Mouse (Mus musculus) heart, postnatal 25 days (tissue): ENCODE measurements around the gene Ndufb3. TPM values are rescaled to one million over a fixed set of nuclear protein-coding genes. Genes with fewer than 3 reads are reported as not detected.
"Not testable (repeated sequence)": the region's sequence is repeated elsewhere in the genome, so short reads cannot be mapped to it uniquely, and the experiment has no call there.

Experiments
- DNase-seq: peaks from one replicate; pipeline ENCODE4 v3.0.0; 2022; ENCODE audit warnings: low spot score
- intact Hi-C: fragments of 180-260 bp; cut with DNase I; formaldehyde crosslinking; loops from one replicate; pipeline ENCODE4 v1.15.1; 2025
- total RNA-seq, 2 experiments: library from RNA; stranded (reverse); gene quantifications; 2 replicates each; pipeline ENCODE4 v1.2.3; 2021

The Ndufb3 gene
- total RNA-seq, 2 experiments from 2014 or later: 283 to 313 TPM

- DNase-seq: no peak
- intact Hi-C loops: no loop called here
Measured at GRCm38 (mm10) chr1:58614424-58614823, 28.2 kb downstream of the Ndufb3 start.

DNA sequence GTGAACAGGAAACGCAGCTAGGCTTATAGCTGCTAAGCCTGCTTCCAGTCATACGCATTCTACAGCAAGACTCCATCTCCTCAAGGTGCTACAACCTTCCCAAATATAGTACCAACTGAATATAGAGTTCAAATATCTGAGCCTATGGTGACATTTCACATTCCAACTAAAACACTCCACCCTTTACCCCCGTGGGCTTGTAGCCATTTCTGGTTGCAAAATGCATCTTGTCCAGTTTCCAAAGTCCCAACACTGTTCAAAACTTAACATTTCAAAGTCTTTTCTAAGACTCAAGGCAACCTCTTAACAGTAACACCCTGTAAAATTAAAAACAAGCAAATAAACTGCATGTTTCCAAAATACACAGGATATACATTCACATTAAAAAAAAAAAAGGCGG lies 29.0 kb downstream of the Ndufb3 start:
- DNase-seq: no peak
- intact Hi-C loops: no loop called here

DNA sequence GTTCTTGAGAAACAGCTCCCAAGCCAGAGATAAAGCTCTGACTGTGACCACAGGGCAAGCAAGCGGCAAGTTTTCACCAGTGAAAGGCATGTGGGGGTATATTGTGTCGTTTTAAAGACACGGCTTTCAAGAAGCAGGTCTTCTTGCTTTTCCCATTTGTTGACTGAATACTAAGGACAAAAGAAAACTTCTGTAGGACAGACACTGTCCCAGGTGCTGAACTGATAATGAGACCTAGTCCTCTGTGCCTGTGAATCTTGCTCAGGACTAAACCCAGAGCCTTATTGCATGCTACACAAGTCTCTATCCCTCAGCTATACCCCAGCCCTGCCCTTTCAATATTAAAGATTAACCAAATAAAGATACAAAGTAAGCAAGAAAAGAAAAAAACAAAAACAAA lies 30.0 kb downstream of the Ndufb3 start:
- intact Hi-C loops: no loop called here
- no peak for DNase-seq

DNA sequence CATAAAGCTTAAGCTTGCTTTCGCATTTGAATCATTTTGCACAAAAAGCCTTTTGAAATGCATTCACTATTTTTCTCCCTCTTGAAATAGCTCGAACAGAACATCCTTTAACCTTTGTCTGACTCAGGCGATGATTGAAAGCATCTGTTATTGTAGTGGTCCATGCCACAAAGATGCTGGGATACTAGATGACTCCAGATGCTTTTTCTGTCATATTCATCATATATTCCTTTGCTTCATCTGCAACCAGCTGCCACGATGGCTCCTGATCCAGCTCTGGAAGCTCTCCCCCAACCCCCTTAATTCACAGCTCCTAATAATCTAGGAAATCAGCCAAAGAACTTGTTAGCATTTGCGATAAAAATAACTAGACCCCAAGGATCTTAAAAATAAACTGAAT lies 30.9 kb downstream of the Ndufb3 start:
- no peak for DNase-seq
- intact Hi-C loops: no loop called here

- intact Hi-C loops: no loop called here
Measured at GRCm38 (mm10) chr1:58617978-58618668, 31.9 kb downstream of the Ndufb3 start.

DNA sequence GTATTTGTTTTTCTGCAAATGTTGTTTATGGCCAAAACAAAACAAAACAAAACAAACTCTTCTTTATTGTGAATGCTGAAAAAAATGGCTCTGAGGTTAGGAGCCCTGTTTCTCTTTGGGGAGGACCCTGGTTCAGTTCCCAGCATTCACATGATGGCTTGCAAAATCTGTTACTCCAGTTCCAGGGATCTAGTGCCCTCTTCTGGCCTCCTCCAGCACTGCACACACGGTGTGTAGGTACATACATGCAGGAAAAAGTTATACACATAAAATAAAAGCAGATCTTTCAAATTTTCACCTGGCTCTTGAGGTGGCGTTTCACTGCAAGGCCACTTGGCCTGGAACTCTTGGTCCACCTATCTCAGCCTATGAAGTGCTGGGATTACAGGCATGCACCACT lies 32.6 kb downstream of the Ndufb3 start:
- intact Hi-C loops: no loop called here
- no peak for DNase-seq

More at GRCm38 (mm10) chr1:58617978-58618668, 31.9 kb downstream of the Ndufb3 start:
- no peak for DNase-seq

GRCm38 (mm10) chr1:58621251-58621650 lies 35.1 kb downstream of the Ndufb3 start:
- intact Hi-C loops: no loop called here
- DNase-seq: no peak

- no peak for DNase-seq
Measured at GRCm38 (mm10) chr1:58621996-58622748, 36.0 kb downstream of the Ndufb3 start.

GRCm38 (mm10) chr1:58628847-58629246 lies 42.7 kb downstream of the Ndufb3 start:
- intact Hi-C loops, DNase-seq: not testable (repeated sequence)

More at GRCm38 (mm10) chr1:58621996-58622748, 36.0 kb downstream of the Ndufb3 start:
- intact Hi-C loops: no loop called here

Other genes starting within 250 kb of the Ndufb3 start
- gene Bzw1, start 193.5 kb upstream of the Ndufb3 start, total RNA-seq: 10 to 100 TPM; 62.7 to 75.9 TPM
- gene Clk1, start 162.3 kb upstream of the Ndufb3 start, total RNA-seq: 10 to 100 TPM; 53.1 to 59.9 TPM
- 10 to 100 TPM; 12.1 to 14.2 TPM for gene Nif3l1, start 141.2 kb upstream of the Ndufb3 start, total RNA-seq
- gene Ppil3, start 140.9 kb upstream of the Ndufb3 start, total RNA-seq: 10 to 100 TPM; 17.5 to 19.3 TPM
- 1 to 10 TPM; 9.3 to 9.6 TPM for gene Orc2, start 81.3 kb upstream of the Ndufb3 start, total RNA-seq
- 10 to 100 TPM; 12.5 to 18.1 TPM for gene Fam126b, start 61 bp upstream of the Ndufb3 start, total RNA-seq
- gene Als2cr12, start 109.6 kb downstream of the Ndufb3 start, total RNA-seq: not detected
- gene Cflar, start 125.1 kb downstream of the Ndufb3 start, total RNA-seq: 10 to 100 TPM; 52.1 to 59.3 TPM
- gene Casp8, start 209.0 kb downstream of the Ndufb3 start, total RNA-seq: 1 to 10 TPM; 8.0 to 8.2 TPM